ENCODE assay signal across 19 mouse cellular contexts in genomic region chr16:32401335-32401965, GRCm38 (mm10). TPM values are rescaled to one million over a fixed set of nuclear protein-coding genes. Genes with fewer than 3 reads are reported as not detected.
DNase-seq lines count a peak whose midpoint lies in the region; ATAC-seq and TF ChIP-seq lines count a peak whose summit lies in the region.
"Had no signal": no experiment of that assay in that cellular context is flagged by ENCODE, and none has a peak within 500 bp of the region (broad histone marks: within the 10 kb centered on the region; RNA-seq: fewer than 3 reads in every experiment).

No protein-coding gene starts in this region.

- no peak overlapping the region for H3K4me2 ChIP-seq in forebrain, postnatal 0 days (ENCODE audit: low read depth)
- H3K4me2 ChIP-seq: forebrain, embryonic 13.5 days; heart, embryonic 13.5 days; hindbrain, embryonic 12.5 days; lung, embryonic 14.5 days; midbrain, embryonic 15.5 days had no signal

- no peak overlapping the region for H3K4me3 ChIP-seq in forebrain, postnatal 0 days (ENCODE audit: low read depth, low read length)
- no peak overlapping the region for H3K4me3 ChIP-seq in midbrain, embryonic 10.5 days
- H3K4me3 ChIP-seq: forebrain, embryonic 13.5 days; gastrocnemius, adult 2 months; heart, embryonic 13.5 days; hindbrain, embryonic 12.5 days; limb, embryonic 10.5 days; midbrain, embryonic 15.5 days had no signal

- H3K27me3 ChIP-seq in forebrain, postnatal 0 days (ENCODE audit: insufficient read depth, low read length), result no peaks in the 10 kb centered on the region
- H3K27me3 ChIP-seq in midbrain, embryonic 10.5 days (ENCODE audit: low read depth, poor library complexity, severe bottlenecking), result no peaks in the 10 kb centered on the region
- H3K27me3 ChIP-seq: forebrain, embryonic 13.5 days; heart, embryonic 13.5 days; hindbrain, embryonic 12.5 days; midbrain, embryonic 15.5 days had no signal

- H3K36me3 ChIP-seq in forebrain, postnatal 0 days (ENCODE audit: insufficient read depth), result no peaks in the 10 kb centered on the region
- H3K36me3 ChIP-seq in midbrain, embryonic 10.5 days, result no peaks in the 10 kb centered on the region
- H3K36me3 ChIP-seq: heart, embryonic 13.5 days; hindbrain, embryonic 12.5 days; limb, embryonic 10.5 days; midbrain, embryonic 15.5 days had no signal

- ATAC-seq in megakaryocyte progenitor cell, adult 5-6 weeks (replicated peaks; ENCODE audit: poor library complexity), result peak; percentile 71
- ATAC-seq in forebrain, postnatal 0 days, result no peak
- ATAC-seq: forebrain, embryonic 13.5 days; midbrain, embryonic 15.5 days had no signal

- H3K27ac ChIP-seq in forebrain, postnatal 0 days (ENCODE audit: low read depth, low read length), result no peak overlapping the region
- no peak overlapping the region for H3K27ac ChIP-seq in midbrain, embryonic 10.5 days (replicated peaks)
- H3K27ac ChIP-seq: forebrain, embryonic 13.5 days; gastrocnemius, adult 2 months; heart, embryonic 13.5 days; hindbrain, embryonic 12.5 days; limb, embryonic 10.5 days; midbrain, embryonic 15.5 days had no signal

- TF ChIP-seq CTCF in forebrain, postnatal 0 days (IDR thresholded peaks at IDR 0.05; ENCODE audit: low read depth), result no peak

- DNase-seq in layer of hippocampus, adult 9-11 months, result peak; percentile 29
- DNase-seq in layer of hippocampus, postnatal 25 days (ENCODE audit: extremely low spot score in 1 of 2, low spot score in 1 of 2), result no peak
- DNase-seq in thymus, postnatal 25 days, result peak; percentile 9
- no peak for DNase-seq in thymus, postnatal 4 days
- no peak for DNase-seq in urinary bladder, postnatal 14 days (ENCODE audit: low spot score)
- DNase-seq in forebrain, postnatal 0 days, result no peak
- DNase-seq in midbrain, embryonic 10.5 days (ENCODE audit: low spot score), result no peak
- DNase-seq: adrenal gland, postnatal 10 days; gastrocnemius, adult 2 months; kidney, adult 9 months; lung, embryonic 14.5 days had no signal

- no peaks in the 10 kb centered on the region for H3K9me3 ChIP-seq in forebrain, postnatal 0 days (ENCODE audit: low read length)
- H3K9me3 ChIP-seq in midbrain, embryonic 10.5 days (replicated peaks), result no peaks in the 10 kb centered on the region
- H3K9me3 ChIP-seq: forebrain, embryonic 13.5 days; heart, embryonic 13.5 days; hindbrain, embryonic 12.5 days; limb, embryonic 10.5 days; midbrain, embryonic 15.5 days had no signal

- H3K9ac ChIP-seq in forebrain, postnatal 0 days, result no peak overlapping the region
- H3K9ac ChIP-seq: forebrain, embryonic 13.5 days; heart, embryonic 13.5 days; hindbrain, embryonic 12.5 days; lung, embryonic 14.5 days; midbrain, embryonic 15.5 days had no signal

- WGBS in forebrain, postnatal 0 days, result 87% methylated on average over 9 of the region's 9 CpGs
- WGBS in midbrain, embryonic 10.5 days, result 82% methylated on average over 9 of the region's 9 CpGs

- no peaks in the 10 kb centered on the region for H3K4me1 ChIP-seq in forebrain, postnatal 0 days (ENCODE audit: insufficient read depth)
- H3K4me1 ChIP-seq in midbrain, embryonic 10.5 days, result no peaks in the 10 kb centered on the region
- H3K4me1 ChIP-seq: forebrain, embryonic 13.5 days; hindbrain, embryonic 12.5 days; midbrain, embryonic 15.5 days had no signal

RNA-seq across cellular contexts. Expression of gene Tm4sf19, which starts 1.1 kb away (rescaled TPM):
- not detected for total RNA-seq in layer of hippocampus, postnatal 25 days (2021)
- total RNA-seq in megakaryocyte progenitor cell, adult 5-6 weeks (2015), result not detected in 2 replicates
- not detected in 2 replicates for total RNA-seq in megakaryocyte progenitor cell, adult 5-6 weeks (2017)
- 0.48 TPM in 1 of 2 replicates, not detected in the other for total RNA-seq in forebrain, postnatal 0 days (2014; rRNA removed)
- polyA plus RNA-seq in forebrain, postnatal 0 days (2015; fragmentation: Nextera tagmentation; extraction: Ambion mirVana), result not detected in 2 replicates
- polyA plus RNA-seq in midbrain, embryonic 10.5 days (2016; fragmentation: Nextera tagmentation; extraction: Ambion mirVana), result not detected in 2 replicates
- total RNA-seq: gastrocnemius, adult 2 months; layer of hippocampus, postnatal 10 days had no signal
- polyA plus RNA-seq: forebrain, embryonic 13.5 days; hindbrain, embryonic 12.5 days; limb, embryonic 10.5 days; lung, embryonic 14.5 days; midbrain, embryonic 15.5 days; neural tube, embryonic 14.5 days had no signal

RNA-seq across cellular contexts. Expression of gene Tctex1d2, which starts 18.1 kb away (rescaled TPM):
- 10 to 100 TPM in 1 of 2 experiments, 1 to 10 TPM in 1; 9.8 to 14.4 TPM for total RNA-seq in layer of hippocampus, postnatal 25 days (2021)
- 41.0 and 43.7 TPM in 2 replicates for total RNA-seq in megakaryocyte progenitor cell, adult 5-6 weeks (2015)
- total RNA-seq in megakaryocyte progenitor cell, adult 5-6 weeks (2017), result 37.6 and 41.4 TPM in 2 replicates
- total RNA-seq in forebrain, postnatal 0 days (2014; rRNA removed), result 20.5 and 21.8 TPM in 2 replicates
- polyA plus RNA-seq in forebrain, postnatal 0 days (2015; fragmentation: Nextera tagmentation; extraction: Ambion mirVana), result 58.2 and 63.2 TPM in 2 replicates
- 34.6 and 36.3 TPM in 2 replicates for polyA plus RNA-seq in midbrain, embryonic 10.5 days (2016; fragmentation: Nextera tagmentation; extraction: Ambion mirVana)

RNA-seq across cellular contexts. Expression of gene Pcyt1a, which starts 29.3 kb away (rescaled TPM):
- total RNA-seq in layer of hippocampus, postnatal 25 days (2021), result 10 to 100 TPM; 36.8 to 38.2 TPM
- total RNA-seq in megakaryocyte progenitor cell, adult 5-6 weeks (2015), result 50.2 and 58.1 TPM in 2 replicates
- total RNA-seq in megakaryocyte progenitor cell, adult 5-6 weeks (2017), result 74.4 and 99.1 TPM in 2 replicates
- 38.4 and 47.6 TPM in 2 replicates for total RNA-seq in forebrain, postnatal 0 days (2014; rRNA removed)
- polyA plus RNA-seq in forebrain, postnatal 0 days (2015; fragmentation: Nextera tagmentation; extraction: Ambion mirVana), result 44.6 and 47.6 TPM in 2 replicates
- 43.1 and 46.4 TPM in 2 replicates for polyA plus RNA-seq in midbrain, embryonic 10.5 days (2016; fragmentation: Nextera tagmentation; extraction: Ambion mirVana)

Comparison
In these comparisons a context has a peak if more than half of its experiments do, and no peak if none do; other contexts are left out.
1. DNase-seq: peak in layer of hippocampus, adult 9-11 months (single experiment) and thymus, postnatal 25 days (single experiment); none in layer of hippocampus, postnatal 25 days (0 of 2), thymus, postnatal 4 days (single experiment), urinary bladder, postnatal 14 days (single experiment), forebrain, postnatal 0 days (single experiment) and midbrain, embryonic 10.5 days (single experiment).